Mouse (Mus musculus): ENCODE results near the gene Tut7.

DNA sequence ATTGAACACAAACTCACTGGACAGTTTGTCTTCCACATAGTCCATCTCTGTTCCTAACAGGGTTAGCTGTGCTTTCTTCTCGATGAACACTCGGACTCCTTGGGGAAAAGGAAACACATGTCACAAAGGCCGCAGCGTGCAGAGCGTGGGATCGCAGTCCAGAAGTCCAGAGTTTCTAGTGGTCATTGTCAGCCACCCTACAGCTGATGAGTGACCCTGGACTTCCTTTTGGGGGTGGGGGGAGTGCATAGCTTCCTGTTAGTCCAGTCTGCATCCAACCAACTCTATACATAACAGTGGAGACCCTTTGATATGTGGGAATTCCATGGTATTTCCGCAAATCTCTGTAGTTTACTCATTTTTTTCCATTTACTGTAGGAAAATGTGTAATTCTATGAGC is 66.0 kb downstream of the Tut7 start:
- no peak for TF ChIP-seq EP300 (IDR thresholded peaks at IDR 0.05; ENCODE audit: insufficient read depth, low read depth, low read length)
- no peak for TF ChIP-seq POLR2A (IDR thresholded peaks at IDR 0.05; ENCODE audit: insufficient read depth, low read length)
- TF ChIP-seq CTCF (IDR thresholded peaks at IDR 0.05; ENCODE audit: low read depth, low read length), result no peak
